Mouse (Mus musculus): ENCODE data around the gene Zbtb40. TPM values are rescaled to one million over a fixed set of nuclear protein-coding genes. Genes with fewer than 3 reads are reported as not detected.

The Zbtb40 gene
- polyA plus RNA-seq, 1 experiment from 2014 or later, result 2.4 TPM

- no peak for ATAC-seq (replicated peaks; ENCODE audit: insufficient number of reproducible peaks, insufficient read depth, low FRiP score, low read depth)
- no peaks in the 10 kb centered on the region for H3K36me3 ChIP-seq
- no peak overlapping the region for H3K4me3 ChIP-seq
- H3K4me2 ChIP-seq, result no peak overlapping the region
- whole genome bisulfite sequencing, result 62% methylated on average over 7 of the region's 7 CpGs
- H3K9me3 ChIP-seq (replicated peaks), result no peaks in the 10 kb centered on the region
- H3K27ac ChIP-seq, result no peak overlapping the region
- peaks cover 29% of the 10 kb centered on the region for H3K4me1 ChIP-seq (replicated peaks)
- no peaks in the 10 kb centered on the region for H3K27me3 ChIP-seq
- no peak overlapping the region for H3K9ac ChIP-seq
These were observed 15.3 kb downstream of the Zbtb40 start for GRCm38 (mm10) chr4:137033115-137033887.

GRCm38 (mm10) chr4:137032456-137032855 is 16.1 kb downstream of the Zbtb40 start:
- no peak overlapping the region for H3K27ac ChIP-seq
- peaks cover 29% of the 10 kb centered on the region for H3K4me1 ChIP-seq (replicated peaks)
- no peaks in the 10 kb centered on the region for H3K27me3 ChIP-seq
- no peak overlapping the region for H3K4me2 ChIP-seq
- H3K36me3 ChIP-seq, result no peaks in the 10 kb centered on the region
- no peaks in the 10 kb centered on the region for H3K9me3 ChIP-seq (replicated peaks)
- ATAC-seq (replicated peaks; ENCODE audit: insufficient number of reproducible peaks, insufficient read depth, low FRiP score, low read depth), result no peak
- H3K4me3 ChIP-seq, result no peak overlapping the region
- no peak overlapping the region for H3K9ac ChIP-seq
- WGBS, result 89% methylated on average over 4 of the region's 4 CpGs

- 76% methylated on average over 7 of the region's 7 CpGs for WGBS
- ATAC-seq (replicated peaks; ENCODE audit: insufficient number of reproducible peaks, insufficient read depth, low FRiP score, low read depth), result no peak
These were observed 17.3 kb downstream of the Zbtb40 start for GRCm38 (mm10) chr4:137031319-137031718.

GRCm38 (mm10) chr4:137029348-137029747 is 19.3 kb downstream of the Zbtb40 start:
- no peak overlapping the region for H3K27ac ChIP-seq

More at GRCm38 (mm10) chr4:137031319-137031718, 17.3 kb downstream of the Zbtb40 start:
- Histone ChIP-seq H3K4me2 (no peak overlapping the region), H3K36me3 (no peaks in the 10 kb centered on the region), H3K9ac (no peak overlapping the region), H3K27ac (no peak overlapping the region), H3K9me3 (replicated peaks) (no peaks in the 10 kb centered on the region), H3K4me1 (replicated peaks) (peaks cover 29% of the 10 kb centered on the region), H3K27me3 (no peaks in the 10 kb centered on the region), H3K4me3 (no peak overlapping the region)

GRCm38 (mm10) chr4:137027051-137027450 is 21.6 kb downstream of the Zbtb40 start:
- Histone ChIP-seq H3K4me1 (replicated peaks) (peaks cover 26% of the 10 kb centered on the region), H3K9me3 (replicated peaks) (no peaks in the 10 kb centered on the region), H3K36me3 (no peaks in the 10 kb centered on the region), H3K4me3 (no peak overlapping the region), H3K4me2 (no peak overlapping the region), H3K27me3 (no peaks in the 10 kb centered on the region), H3K27ac (no peak overlapping the region), H3K9ac (no peak overlapping the region)
- ATAC-seq (replicated peaks; ENCODE audit: insufficient number of reproducible peaks, insufficient read depth, low FRiP score, low read depth), result no peak
- WGBS, result 67% methylated on average over 5 of the region's 5 CpGs

More at GRCm38 (mm10) chr4:137029348-137029747, 19.3 kb downstream of the Zbtb40 start:
- Histone ChIP-seq H3K4me2 (no peak overlapping the region), H3K9me3 (replicated peaks) (no peaks in the 10 kb centered on the region), H3K4me1 (replicated peaks) (peaks cover 38% of the 10 kb centered on the region), H3K9ac (no peak overlapping the region), H3K4me3 (no peak overlapping the region), H3K36me3 (no peaks in the 10 kb centered on the region), H3K27me3 (no peaks in the 10 kb centered on the region)
- WGBS, result 31% methylated on average over 8 of the region's 8 CpGs
- ATAC-seq (replicated peaks; ENCODE audit: insufficient number of reproducible peaks, insufficient read depth, low FRiP score, low read depth), result no peak

- Histone ChIP-seq H3K4me3 (no peak overlapping the region), H3K27me3 (no peaks in the 10 kb centered on the region), H3K9me3 (replicated peaks) (no peaks in the 10 kb centered on the region), H3K4me1 (replicated peaks) (peaks cover 21% of the 10 kb centered on the region), H3K36me3 (no peaks in the 10 kb centered on the region), H3K4me2 (no peak overlapping the region), H3K27ac (no peak overlapping the region), H3K9ac (no peak overlapping the region)
- WGBS, result 40% methylated on average over 6 of the region's 6 CpGs
- ATAC-seq (replicated peaks; ENCODE audit: insufficient number of reproducible peaks, insufficient read depth, low FRiP score, low read depth), result peak; percentile 53; the same call in 1 of the 2 replicates
These were observed 23.0 kb downstream of the Zbtb40 start for GRCm38 (mm10) chr4:137025570-137025969.

GRCm38 (mm10) chr4:137025133-137025532 is 23.5 kb downstream of the Zbtb40 start:
- WGBS, result 60% methylated on average over 2 of the region's 2 CpGs
- H3K4me1 ChIP-seq (replicated peaks), result peaks cover 21% of the 10 kb centered on the region
- H3K9me3 ChIP-seq (replicated peaks), result no peaks in the 10 kb centered on the region

GRCm38 (mm10) chr4:137020065-137020464 is 28.5 kb downstream of the Zbtb40 start:
- Histone ChIP-seq H3K4me3 (no peak overlapping the region), H3K27me3 (no peaks in the 10 kb centered on the region), H3K9me3 (replicated peaks) (no peaks in the 10 kb centered on the region), H3K4me2 (no peak overlapping the region), H3K27ac (no peak overlapping the region), H3K36me3 (peaks cover 18% of the 10 kb centered on the region), H3K4me1 (replicated peaks) (no peaks in the 10 kb centered on the region; the same call in 1 of the 2 replicates), H3K9ac (no peak overlapping the region)
- 69% methylated on average over 3 of the region's 3 CpGs for WGBS
- no peak for ATAC-seq (replicated peaks; ENCODE audit: insufficient number of reproducible peaks, insufficient read depth, low FRiP score, low read depth)

More at GRCm38 (mm10) chr4:137025133-137025532, 23.5 kb downstream of the Zbtb40 start:
- Histone ChIP-seq H3K27me3 (no peaks in the 10 kb centered on the region), H3K4me2 (no peak overlapping the region), H3K36me3 (no peaks in the 10 kb centered on the region), H3K9ac (no peak overlapping the region), H3K4me3 (no peak overlapping the region), H3K27ac (no peak overlapping the region)
- ATAC-seq (replicated peaks; ENCODE audit: insufficient number of reproducible peaks, insufficient read depth, low FRiP score, low read depth), result no peak

GRCm38 (mm10) chr4:137015934-137016333 is 32.7 kb downstream of the Zbtb40 start:
- ATAC-seq (replicated peaks; ENCODE audit: insufficient number of reproducible peaks, insufficient read depth, low FRiP score, low read depth), result no peak
- no peaks in the 10 kb centered on the region for H3K9me3 ChIP-seq (replicated peaks)
- H3K27ac ChIP-seq, result no peak overlapping the region
- no peaks in the 10 kb centered on the region for H3K27me3 ChIP-seq
- H3K9ac ChIP-seq, result no peak overlapping the region
- H3K36me3 ChIP-seq, result peaks cover 19% of the 10 kb centered on the region
- 68% methylated on average over 8 of the region's 8 CpGs for WGBS
- no peak overlapping the region for H3K4me3 ChIP-seq
- no peaks in the 10 kb centered on the region for H3K4me1 ChIP-seq (replicated peaks)
- no peak overlapping the region for H3K4me2 ChIP-seq

GRCm38 (mm10) chr4:137015476-137015856 is 33.1 kb downstream of the Zbtb40 start:
- ATAC-seq (replicated peaks; ENCODE audit: insufficient number of reproducible peaks, insufficient read depth, low FRiP score, low read depth), result no peak
- no peak overlapping the region for H3K9ac ChIP-seq
- H3K27me3 ChIP-seq, result no peaks in the 10 kb centered on the region
- H3K9me3 ChIP-seq (replicated peaks), result no peaks in the 10 kb centered on the region
- H3K36me3 ChIP-seq, result peaks cover 19% of the 10 kb centered on the region
- WGBS, result 76% methylated on average over 6 of the region's 6 CpGs
- H3K4me3 ChIP-seq, result no peak overlapping the region
- H3K4me1 ChIP-seq (replicated peaks), result no peaks in the 10 kb centered on the region
- H3K27ac ChIP-seq, result no peak overlapping the region
- H3K4me2 ChIP-seq, result no peak overlapping the region

- Histone ChIP-seq H3K9me3 (replicated peaks) (no peaks in the 10 kb centered on the region), H3K27me3 (no peaks in the 10 kb centered on the region), H3K4me1 (replicated peaks) (no peaks in the 10 kb centered on the region), H3K36me3 (peaks cover 19% of the 10 kb centered on the region), H3K9ac (no peak overlapping the region), H3K27ac (no peak overlapping the region), H3K4me3 (no peak overlapping the region), H3K4me2 (no peak overlapping the region)
- 87% methylated on average over 18 of the region's 18 CpGs for WGBS
- no peak for ATAC-seq (replicated peaks; ENCODE audit: insufficient number of reproducible peaks, insufficient read depth, low FRiP score, low read depth)
These were observed 33.7 kb downstream of the Zbtb40 start for GRCm38 (mm10) chr4:137014654-137015475.

Data from heart, embryonic 15.5 days (tissue).